Mouse (Mus musculus): ENCODE measurements around the gene Ptgir. TPM values are rescaled to one million over a fixed set of nuclear protein-coding genes. Genes with fewer than 3 reads are reported as not detected.

The Ptgir gene
- total RNA-seq, 1 experiment from 2014 or later, result 1.7 TPM

GRCm38 (mm10) chr7:16890536-16890935, 15.8 kb upstream of the Ptgir start:
- ATAC-seq (ENCODE audit: extremely low read depth, insufficient number of reproducible peaks, low FRiP score, poor library complexity, severe bottlenecking), result no peak

- no peak for ATAC-seq (ENCODE audit: extremely low read depth, insufficient number of reproducible peaks, low FRiP score, poor library complexity, severe bottlenecking)
Measured at GRCm38 (mm10) chr7:16890944-16891343, 15.3 kb upstream of the Ptgir start.

GRCm38 (mm10) chr7:16891641-16892351, 14.5 kb upstream of the Ptgir start, which contains the start of gene Gng8:
Gene Gng8 (plus strand): TSS chr7:16891786.
- ATAC-seq (ENCODE audit: extremely low read depth, insufficient number of reproducible peaks, low FRiP score, poor library complexity, severe bottlenecking), result peak; percentile 74

GRCm38 (mm10) chr7:16892352-16892730, 13.9 kb upstream of the Ptgir start:
- no peak for ATAC-seq (ENCODE audit: extremely low read depth, insufficient number of reproducible peaks, low FRiP score, poor library complexity, severe bottlenecking)

GRCm38 (mm10) chr7:16893612-16894011, 12.7 kb upstream of the Ptgir start:
- ATAC-seq (ENCODE audit: extremely low read depth, insufficient number of reproducible peaks, low FRiP score, poor library complexity, severe bottlenecking), result no peak

- ATAC-seq (ENCODE audit: extremely low read depth, insufficient number of reproducible peaks, low FRiP score, poor library complexity, severe bottlenecking), result no peak
Measured at GRCm38 (mm10) chr7:16894279-16894678, 12.0 kb upstream of the Ptgir start.

- ATAC-seq (ENCODE audit: extremely low read depth, insufficient number of reproducible peaks, low FRiP score, poor library complexity, severe bottlenecking), result peak; percentile 64; the same call in 1 of the 2 replicates
Measured at GRCm38 (mm10) chr7:16895000-16895399, 11.3 kb upstream of the Ptgir start.

- no peak for ATAC-seq (ENCODE audit: extremely low read depth, insufficient number of reproducible peaks, low FRiP score, poor library complexity, severe bottlenecking)
Measured at GRCm38 (mm10) chr7:16895511-16895910, 10.8 kb upstream of the Ptgir start.

GRCm38 (mm10) chr7:16900526-16900925, 5.8 kb upstream of the Ptgir start:
- no peak for ATAC-seq (ENCODE audit: extremely low read depth, insufficient number of reproducible peaks, low FRiP score, poor library complexity, severe bottlenecking)

- ATAC-seq (ENCODE audit: extremely low read depth, insufficient number of reproducible peaks, low FRiP score, poor library complexity, severe bottlenecking), result no peak
Measured at GRCm38 (mm10) chr7:16903439-16903955, 2.8 kb upstream of the Ptgir start.

GRCm38 (mm10) chr7:16904120-16904675, 2.1 kb upstream of the Ptgir start:
- ATAC-seq (ENCODE audit: extremely low read depth, insufficient number of reproducible peaks, low FRiP score, poor library complexity, severe bottlenecking), result no peak

GRCm38 (mm10) chr7:16905491-16906021, 734 bp upstream of the Ptgir start:
- no peak for ATAC-seq (ENCODE audit: extremely low read depth, insufficient number of reproducible peaks, low FRiP score, poor library complexity, severe bottlenecking)

- no peak for ATAC-seq (ENCODE audit: extremely low read depth, insufficient number of reproducible peaks, low FRiP score, poor library complexity, severe bottlenecking)
Measured at GRCm38 (mm10) chr7:16906889-16907559, 734 bp downstream of the Ptgir start.

- no peak for ATAC-seq (ENCODE audit: extremely low read depth, insufficient number of reproducible peaks, low FRiP score, poor library complexity, severe bottlenecking)
Measured at GRCm38 (mm10) chr7:16907842-16908241, 1.6 kb downstream of the Ptgir start.

- ATAC-seq (ENCODE audit: extremely low read depth, insufficient number of reproducible peaks, low FRiP score, poor library complexity, severe bottlenecking), result no peak
Measured at GRCm38 (mm10) chr7:16908367-16908766, 2.1 kb downstream of the Ptgir start.

GRCm38 (mm10) chr7:16908859-16909258, 2.6 kb downstream of the Ptgir start:
- no peak for ATAC-seq (ENCODE audit: extremely low read depth, insufficient number of reproducible peaks, low FRiP score, poor library complexity, severe bottlenecking)

GRCm38 (mm10) chr7:16909909-16910308, 3.6 kb downstream of the Ptgir start:
- ATAC-seq (ENCODE audit: extremely low read depth, insufficient number of reproducible peaks, low FRiP score, poor library complexity, severe bottlenecking), result peak; percentile 51; the same call in 1 of the 2 replicates

GRCm38 (mm10) chr7:16911904-16912303, 5.6 kb downstream of the Ptgir start:
- ATAC-seq (ENCODE audit: extremely low read depth, insufficient number of reproducible peaks, low FRiP score, poor library complexity, severe bottlenecking), result no peak

- ATAC-seq (ENCODE audit: extremely low read depth, insufficient number of reproducible peaks, low FRiP score, poor library complexity, severe bottlenecking), result no peak
Measured at GRCm38 (mm10) chr7:16912360-16912759, 6.1 kb downstream of the Ptgir start.
